Mouse (Mus musculus) embryonic facial prominence, embryonic 14.5 days (tissue): ENCODE results near the gene Umad1. TPM values are rescaled to one million over a fixed set of nuclear protein-coding genes. Genes with fewer than 3 reads are reported as not detected.

Experiments used
- ATAC-seq: fragments of 200-750 bp; cut with Nextera tagmentation; 2 replicates; pipeline ENCODE4 v1.8.0; 2017; ENCODE audit warnings: low read depth, moderate number of reproducible peaks, moderate TSS enrichment
- DNase-seq: peaks from one replicate; pipeline ENCODE4 v3.0.0-alpha.2; 2015; ENCODE audit warnings: low spot score
- H3K27ac ChIP-seq: fragments of 300-500 bp; sonication (generic); replicated peaks from 2 replicates; pipeline ENCODE4 v1.5.1; 2014; ENCODE audit warnings: low read depth, mild to moderate bottlenecking, low read length, moderate library complexity
- H3K27me3 ChIP-seq: fragments of 300-500 bp; sonication (generic); replicated peaks from 2 replicates; pipeline ENCODE4 v1.6.1; 2014; ENCODE audit warnings: low read length; ENCODE audit not compliant: control insufficient read depth, insufficient read depth
- H3K36me3 ChIP-seq: fragments of 300-500 bp; sonication (generic); 2 replicates; pipeline ENCODE4 v1.6.1; 2014; ENCODE audit warnings: low read length, mixed read lengths; ENCODE audit not compliant: control insufficient read depth, insufficient read depth
- H3K4me1 ChIP-seq: fragments of 300-500 bp; sonication (generic); 2 replicates; pipeline ENCODE4 v1.6.1; 2014; ENCODE audit warnings: antibody characterized with exemption, low read length; ENCODE audit not compliant: control insufficient read depth, insufficient read depth
- H3K4me2 ChIP-seq: fragments of 300-500 bp; sonication (generic); 2 replicates; pipeline ENCODE4 v1.6.1; 2014; ENCODE audit warnings: low read depth, mild to moderate bottlenecking, low read length, moderate library complexity, mixed read lengths
- H3K4me3 ChIP-seq: fragments of 300-500 bp; sonication (generic); 2 replicates; pipeline ENCODE4 v1.5.1; 2014; ENCODE audit warnings: low read depth, mild to moderate bottlenecking, low read length
- H3K9ac ChIP-seq: fragments of 300-500 bp; sonication (generic); 2 replicates; pipeline ENCODE4 v1.6.1; 2014; ENCODE audit warnings: low read depth, mild to moderate bottlenecking, low read length, moderate library complexity, mixed read lengths
- H3K9me3 ChIP-seq: fragments of 300-500 bp; sonication (generic); 2 replicates; pipeline ENCODE4 v1.6.1; 2016; ENCODE audit warnings: low read length; ENCODE audit not compliant: control insufficient read depth
- WGBS: fragments of 180-500 bp; shearing (Covaris S2); extraction: QIAGEN DNeasy Blood & Tissue Kit; methylation state at CpG from one replicate; pipeline ENCODE4 v1.1.7; 2014; 5-methylcytosine and 5-hydroxymethylcytosine counted together
- polyA plus RNA-seq: library from polyadenylated mRNA; unstranded; fragments of >200 nt; fragmentation: Nextera tagmentation; extraction: Ambion mirVana; gene quantifications from 2 replicates; pipeline ENCODE4 v1.2.1, GENCODE M21; 2014

Umad1 gene
- polyA plus RNA-seq, 1 experiment from 2014 or later, result 20.0 TPM

- H3K9ac ChIP-seq, result no peak overlapping the region
- ATAC-seq, result no peak
- H3K27me3 ChIP-seq, result no peaks in the 10 kb centered on the region
- H3K4me3 ChIP-seq, result no peak overlapping the region
- H3K9me3 ChIP-seq, result no peaks in the 10 kb centered on the region
- H3K4me1 ChIP-seq, result no peaks in the 10 kb centered on the region
- no peaks in the 10 kb centered on the region for H3K36me3 ChIP-seq
- H3K27ac ChIP-seq, result no peak overlapping the region
- no peak for DNase-seq
- 66% methylated on average over 5 of the region's 5 CpGs for WGBS
- H3K4me2 ChIP-seq, result no peak overlapping the region
Measured at GRCm38 (mm10) chr6:8488249-8488648, 229.2 kb downstream of the Umad1 start.

GRCm38 (mm10) chr6:8489266-8489665, 230.2 kb downstream of the Umad1 start:
- Histone ChIP-seq H3K27me3 (no peaks in the 10 kb centered on the region), H3K9ac (no peak overlapping the region), H3K4me2 (no peak overlapping the region), H3K27ac (no peak overlapping the region), H3K9me3 (no peaks in the 10 kb centered on the region), H3K4me1 (no peaks in the 10 kb centered on the region), H3K4me3 (no peak overlapping the region), H3K36me3 (no peaks in the 10 kb centered on the region)
- no peak for ATAC-seq
- DNase-seq, result no peak
- WGBS, result 75% methylated on average over 7 of the region's 7 CpGs

GRCm38 (mm10) chr6:8489938-8490585, 231.0 kb downstream of the Umad1 start:
- H3K9me3 ChIP-seq, result no peaks in the 10 kb centered on the region
- no peak for ATAC-seq
- H3K4me1 ChIP-seq, result no peaks in the 10 kb centered on the region
- H3K9ac ChIP-seq, result no peak overlapping the region
- H3K36me3 ChIP-seq, result no peaks in the 10 kb centered on the region
- 83% methylated on average over 1 of the region's 1 CpGs for WGBS
- H3K27me3 ChIP-seq, result no peaks in the 10 kb centered on the region
- H3K4me3 ChIP-seq, result no peak overlapping the region
- no peak overlapping the region for H3K4me2 ChIP-seq
- no peak for DNase-seq
- H3K27ac ChIP-seq, result no peak overlapping the region

- 89% methylated on average over 3 of the region's 3 CpGs for WGBS
- H3K4me1 ChIP-seq, result no peaks in the 10 kb centered on the region
- no peak for DNase-seq
- H3K36me3 ChIP-seq, result no peaks in the 10 kb centered on the region
- ATAC-seq, result no peak
- H3K4me3 ChIP-seq, result no peak overlapping the region
- H3K9me3 ChIP-seq, result no peaks in the 10 kb centered on the region
- no peak overlapping the region for H3K27ac ChIP-seq
- H3K27me3 ChIP-seq, result no peaks in the 10 kb centered on the region
- H3K4me2 ChIP-seq, result no peak overlapping the region
- H3K9ac ChIP-seq, result no peak overlapping the region
Measured at GRCm38 (mm10) chr6:8492248-8492647, 233.2 kb downstream of the Umad1 start.

- no peaks in the 10 kb centered on the region for H3K4me1 ChIP-seq
- ATAC-seq (0 out of 2 replicates have a peak, but pooled peaks have one; percentile 9), DNase-seq (no peak)
- H3K4me2 ChIP-seq, result no peak overlapping the region
- H3K36me3 ChIP-seq, result no peaks in the 10 kb centered on the region
- no peak overlapping the region for H3K27ac ChIP-seq
- H3K9me3 ChIP-seq, result peaks cover 14% of the 10 kb centered on the region; the same call in 1 of the 2 replicates
- H3K9ac ChIP-seq, result no peak overlapping the region
- H3K4me3 ChIP-seq, result no peak overlapping the region
- 75% methylated on average over 5 of the region's 5 CpGs for WGBS
- no peaks in the 10 kb centered on the region for H3K27me3 ChIP-seq
Measured at GRCm38 (mm10) chr6:8495109-8495826, 236.2 kb downstream of the Umad1 start.

- Histone ChIP-seq H3K4me3 (no peak overlapping the region), H3K9me3 (peaks cover 14% of the 10 kb centered on the region; the same call in 1 of the 2 replicates), H3K36me3 (no peaks in the 10 kb centered on the region), H3K27ac (no peak overlapping the region), H3K4me1 (no peaks in the 10 kb centered on the region), H3K27me3 (no peaks in the 10 kb centered on the region), H3K4me2 (no peak overlapping the region), H3K9ac (no peak overlapping the region)
- 74% methylated on average over 4 of the region's 4 CpGs for WGBS
- DNase-seq (no peak), ATAC-seq (peak; percentile 22; the same call in 1 of the 2 replicates)
Measured at GRCm38 (mm10) chr6:8495827-8496222, 236.7 kb downstream of the Umad1 start.

- ATAC-seq (no peak), DNase-seq (no peak)
- WGBS, result 65% methylated on average over 6 of the region's 6 CpGs
- Histone ChIP-seq H3K9me3 (peaks cover 14% of the 10 kb centered on the region; the same call in 1 of the 2 replicates), H3K27me3 (no peaks in the 10 kb centered on the region), H3K36me3 (no peaks in the 10 kb centered on the region), H3K9ac (no peak overlapping the region), H3K4me2 (no peak overlapping the region), H3K4me1 (no peaks in the 10 kb centered on the region), H3K4me3 (no peak overlapping the region), H3K27ac (no peak overlapping the region)
Measured at GRCm38 (mm10) chr6:8497234-8497867, 238.3 kb downstream of the Umad1 start.

- Histone ChIP-seq H3K9ac (no peak overlapping the region), H3K4me3 (no peak overlapping the region), H3K27me3 (no peaks in the 10 kb centered on the region), H3K4me1 (no peaks in the 10 kb centered on the region), H3K4me2 (no peak overlapping the region), H3K36me3 (no peaks in the 10 kb centered on the region), H3K9me3 (peaks cover 14% of the 10 kb centered on the region; the same call in 1 of the 2 replicates), H3K27ac (no peak overlapping the region)
- 34% methylated on average over 6 of the region's 6 CpGs for WGBS
- DNase-seq, result peak; percentile 64
- 0 out of 2 replicates have a peak, but pooled peaks have one; percentile 26 for ATAC-seq
Measured at GRCm38 (mm10) chr6:8497868-8498257, 238.8 kb downstream of the Umad1 start.
